Mouse (Mus musculus): ENCODE measurements around the gene Msh5. TPM values are rescaled to one million over a fixed set of nuclear protein-coding genes. Genes with fewer than 3 reads are reported as not detected.
"Not testable (repeated sequence)": the region's sequence is repeated elsewhere in the genome, so short reads cannot be mapped to it uniquely, and the experiment has no call there.

The Msh5 gene
- polyA plus RNA-seq, 1 experiment from 2014 or later, result 2.4 TPM

GRCm38 (mm10) chr17:35012430-35012829 is 34.1 kb downstream of the Msh5 start:
- DNase-seq (ENCODE audit: low spot score), result no peak
- H3K9ac ChIP-seq, result no peak overlapping the region
- WGBS, result 90% methylated on average over 13 of the region's 13 CpGs
- H3K9me3 ChIP-seq (ENCODE audit: control insufficient read depth, low read length), result no peaks in the 10 kb centered on the region
- H3K4me3 ChIP-seq (replicated peaks; ENCODE audit: low read length), result no peak overlapping the region
- no peak overlapping the region for H3K4me2 ChIP-seq (replicated peaks)
- ATAC-seq (ENCODE audit: low FRiP score), result no peak
- no peaks in the 10 kb centered on the region for H3K27me3 ChIP-seq (ENCODE audit: control insufficient read depth, insufficient read depth, low read length)
- H3K4me1 ChIP-seq (replicated peaks; ENCODE audit: control insufficient read depth, insufficient read depth, low read length), result no peaks in the 10 kb centered on the region
- no peak overlapping the region for H3K27ac ChIP-seq
- peaks cover 95% of the 10 kb centered on the region for H3K36me3 ChIP-seq (replicated peaks; ENCODE audit: control insufficient read depth, insufficient read depth)

- no peak for DNase-seq (ENCODE audit: low spot score)
- Histone ChIP-seq H3K27me3 (ENCODE audit: control insufficient read depth, insufficient read depth, low read length) (no peaks in the 10 kb centered on the region), H3K4me2 (replicated peaks) (no peak overlapping the region), H3K9me3 (ENCODE audit: control insufficient read depth, low read length) (no peaks in the 10 kb centered on the region), H3K4me3 (replicated peaks; ENCODE audit: low read length) (no peak overlapping the region), H3K4me1 (replicated peaks; ENCODE audit: control insufficient read depth, insufficient read depth, low read length) (no peaks in the 10 kb centered on the region), H3K9ac (no peak overlapping the region), H3K27ac (no peak overlapping the region), H3K36me3 (replicated peaks; ENCODE audit: control insufficient read depth, insufficient read depth) (peaks cover 100% of the 10 kb centered on the region)
- ATAC-seq (ENCODE audit: low FRiP score), result no peak
- WGBS, result 92% methylated on average over 8 of the region's 8 CpGs
These were observed 35.1 kb downstream of the Msh5 start for GRCm38 (mm10) chr17:35011440-35011839.

- Histone ChIP-seq H3K9me3 (ENCODE audit: control insufficient read depth, low read length) (no peaks in the 10 kb centered on the region), H3K27ac (no peak overlapping the region), H3K4me2 (replicated peaks) (no peak overlapping the region), H3K27me3 (ENCODE audit: control insufficient read depth, insufficient read depth, low read length) (no peaks in the 10 kb centered on the region), H3K36me3 (replicated peaks; ENCODE audit: control insufficient read depth, insufficient read depth) (peaks cover 98% of the 10 kb centered on the region), H3K4me1 (replicated peaks; ENCODE audit: control insufficient read depth, insufficient read depth, low read length) (no peaks in the 10 kb centered on the region), H3K4me3 (replicated peaks; ENCODE audit: low read length) (no peak overlapping the region), H3K9ac (no peak overlapping the region)
- WGBS, result 84% methylated on average over 7 of the region's 7 CpGs
- ATAC-seq (ENCODE audit: low FRiP score) (no peak), DNase-seq (ENCODE audit: low spot score) (no peak)
These were observed 37.0 kb downstream of the Msh5 start for GRCm38 (mm10) chr17:35009586-35009985.

- no peaks in the 10 kb centered on the region for H3K9me3 ChIP-seq (ENCODE audit: control insufficient read depth, low read length)
- no peaks in the 10 kb centered on the region for H3K27me3 ChIP-seq (ENCODE audit: control insufficient read depth, insufficient read depth, low read length)
- WGBS, result 96% methylated on average over 7 of the region's 7 CpGs
- ATAC-seq (ENCODE audit: low FRiP score) (no peak), DNase-seq (ENCODE audit: low spot score) (no peak)
- peaks cover 81% of the 10 kb centered on the region for H3K36me3 ChIP-seq (replicated peaks; ENCODE audit: control insufficient read depth, insufficient read depth)
- H3K4me3 ChIP-seq (replicated peaks; ENCODE audit: low read length), result no peak overlapping the region
- H3K4me1 ChIP-seq (replicated peaks; ENCODE audit: control insufficient read depth, insufficient read depth, low read length), result peaks cover 9% of the 10 kb centered on the region
- no peak overlapping the region for H3K27ac ChIP-seq
- H3K4me2 ChIP-seq (replicated peaks), result no peak overlapping the region
- H3K9ac ChIP-seq, result no peak overlapping the region
These were observed 39.1 kb downstream of the Msh5 start for GRCm38 (mm10) chr17:35007387-35007991.

- H3K27me3 ChIP-seq (ENCODE audit: control insufficient read depth, insufficient read depth, low read length); ATAC-seq (ENCODE audit: low FRiP score); H3K9me3 ChIP-seq (ENCODE audit: control insufficient read depth, low read length); H3K9ac ChIP-seq; H3K4me2 ChIP-seq (replicated peaks); H3K4me3 ChIP-seq (replicated peaks; ENCODE audit: low read length); H3K27ac ChIP-seq; DNase-seq (ENCODE audit: low spot score): not testable (repeated sequence)
- WGBS, result 95% methylated on average over 4 of the region's 5 CpGs
- H3K4me1 ChIP-seq (replicated peaks; ENCODE audit: control insufficient read depth, insufficient read depth, low read length), result peaks cover 17% of the 10 kb centered on the region
- peaks cover 66% of the 10 kb centered on the region for H3K36me3 ChIP-seq (replicated peaks; ENCODE audit: control insufficient read depth, insufficient read depth)
These were observed 40.6 kb downstream of the Msh5 start for GRCm38 (mm10) chr17:35005902-35006301.

- Histone ChIP-seq H3K9ac (no peak overlapping the region), H3K36me3 (replicated peaks; ENCODE audit: control insufficient read depth, insufficient read depth) (peaks cover 58% of the 10 kb centered on the region), H3K4me2 (replicated peaks) (no peak overlapping the region), H3K9me3 (ENCODE audit: control insufficient read depth, low read length) (no peaks in the 10 kb centered on the region), H3K4me3 (replicated peaks; ENCODE audit: low read length) (no peak overlapping the region), H3K4me1 (replicated peaks; ENCODE audit: control insufficient read depth, insufficient read depth, low read length) (peaks cover 17% of the 10 kb centered on the region), H3K27me3 (ENCODE audit: control insufficient read depth, insufficient read depth, low read length) (no peaks in the 10 kb centered on the region), H3K27ac (no peak overlapping the region)
- 96% methylated on average over 10 of the region's 10 CpGs for WGBS
- no peak for DNase-seq (ENCODE audit: low spot score)
- no peak for ATAC-seq (ENCODE audit: low FRiP score)
These were observed 41.4 kb downstream of the Msh5 start for GRCm38 (mm10) chr17:35005158-35005557.

GRCm38 (mm10) chr17:35004075-35004717 is 42.3 kb downstream of the Msh5 start:
- Histone ChIP-seq H3K4me3 (replicated peaks; ENCODE audit: low read length) (no peak overlapping the region), H3K4me2 (replicated peaks) (no peak overlapping the region), H3K27me3 (ENCODE audit: control insufficient read depth, insufficient read depth, low read length) (no peaks in the 10 kb centered on the region), H3K9me3 (ENCODE audit: control insufficient read depth, low read length) (no peaks in the 10 kb centered on the region), H3K27ac (no peak overlapping the region), H3K9ac (no peak overlapping the region), H3K4me1 (replicated peaks; ENCODE audit: control insufficient read depth, insufficient read depth, low read length) (peaks cover 17% of the 10 kb centered on the region), H3K36me3 (replicated peaks; ENCODE audit: control insufficient read depth, insufficient read depth) (peaks cover 49% of the 10 kb centered on the region)
- ATAC-seq (ENCODE audit: low FRiP score) (no peak), DNase-seq (ENCODE audit: low spot score) (no peak)
- WGBS, result 96% methylated on average over 17 of the region's 17 CpGs

- Histone ChIP-seq H3K4me3 (replicated peaks; ENCODE audit: low read length) (no peak overlapping the region), H3K4me1 (replicated peaks; ENCODE audit: control insufficient read depth, insufficient read depth, low read length) (peaks cover 17% of the 10 kb centered on the region), H3K27me3 (ENCODE audit: control insufficient read depth, insufficient read depth, low read length) (no peaks in the 10 kb centered on the region), H3K36me3 (replicated peaks; ENCODE audit: control insufficient read depth, insufficient read depth) (peaks cover 39% of the 10 kb centered on the region), H3K9me3 (ENCODE audit: control insufficient read depth, low read length) (no peaks in the 10 kb centered on the region), H3K9ac (peak overlapping the region; percentile 92; the same call in 1 of the 2 replicates), H3K27ac (no peak overlapping the region), H3K4me2 (replicated peaks) (peak overlapping the region; percentile 100)
- WGBS, result 72% methylated on average over 9 of the region's 9 CpGs
- DNase-seq (ENCODE audit: low spot score) (no peak), ATAC-seq (ENCODE audit: low FRiP score) (no peak)
These were observed 43.3 kb downstream of the Msh5 start for GRCm38 (mm10) chr17:35003022-35003838.

- ATAC-seq (ENCODE audit: low FRiP score), result no peak
- H3K27me3 ChIP-seq (ENCODE audit: control insufficient read depth, insufficient read depth, low read length), result no peaks in the 10 kb centered on the region
- DNase-seq (ENCODE audit: low spot score), result no peak
- peaks cover 30% of the 10 kb centered on the region for H3K36me3 ChIP-seq (replicated peaks; ENCODE audit: control insufficient read depth, insufficient read depth)
- no peaks in the 10 kb centered on the region for H3K9me3 ChIP-seq (ENCODE audit: control insufficient read depth, low read length)
- H3K9ac ChIP-seq, result peak overlapping the region; percentile 92
- peak overlapping the region; percentile 92 for H3K4me3 ChIP-seq (replicated peaks; ENCODE audit: low read length)
- H3K27ac ChIP-seq, result no peak overlapping the region
- WGBS, result 14% methylated on average over 12 of the region's 12 CpGs
- H3K4me1 ChIP-seq (replicated peaks; ENCODE audit: control insufficient read depth, insufficient read depth, low read length), result peaks cover 17% of the 10 kb centered on the region
- H3K4me2 ChIP-seq (replicated peaks), result peak overlapping the region; percentile 100
These were observed 44.2 kb downstream of the Msh5 start for GRCm38 (mm10) chr17:35002153-35002865.
